Mouse (Mus musculus) layer of hippocampus, adult 11-12 months (tissue): Measurements from ENCODE around the gene Cpne6.

ENCODE experiments used
- DNase-seq: peaks from one replicate; pipeline ENCODE4 v3.0.0; 2022; ENCODE audit warnings: low spot score

Gene Cpne6

GRCm38 (mm10) chr14:55497449-55497821 lies 12.8 kb upstream of the Cpne6 start:
- DNase-seq: peak; percentile 85

GRCm38 (mm10) chr14:55505612-55506011 lies 4.6 kb upstream of the Cpne6 start:
- no peak for DNase-seq

GRCm38 (mm10) chr14:55507801-55508200 lies 2.4 kb upstream of the Cpne6 start:
- DNase-seq: no peak

DNA sequence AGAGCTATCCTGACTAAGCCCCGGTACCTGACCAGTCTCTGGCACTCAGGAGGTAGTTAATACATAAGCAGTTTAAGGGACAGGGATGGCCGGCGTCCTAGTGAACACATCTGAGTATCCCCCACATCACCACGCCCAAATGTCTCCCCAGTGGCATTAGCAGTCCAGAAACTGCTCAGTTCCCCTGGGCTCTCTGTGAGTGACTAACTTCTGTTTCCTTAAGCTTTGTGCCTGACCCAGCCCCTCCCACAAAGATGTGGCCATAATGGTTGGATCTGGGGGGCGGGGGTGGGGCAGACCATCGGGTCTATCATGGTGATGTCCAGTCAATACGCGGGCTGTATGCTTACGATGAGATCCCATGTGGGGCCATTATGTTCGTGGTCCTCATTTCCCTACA lies 705 bp upstream of the Cpne6 start:
- DNase-seq: no peak

- peak; percentile 74 for DNase-seq
These were observed 792 bp downstream of the Cpne6 start for GRCm38 (mm10) chr14:55511037-55511436.

GRCm38 (mm10) chr14:55513927-55514326 lies 3.7 kb downstream of the Cpne6 start:
- no peak for DNase-seq

GRCm38 (mm10) chr14:55515846-55516245 lies 5.6 kb downstream of the Cpne6 start:
- no peak for DNase-seq

DNA sequence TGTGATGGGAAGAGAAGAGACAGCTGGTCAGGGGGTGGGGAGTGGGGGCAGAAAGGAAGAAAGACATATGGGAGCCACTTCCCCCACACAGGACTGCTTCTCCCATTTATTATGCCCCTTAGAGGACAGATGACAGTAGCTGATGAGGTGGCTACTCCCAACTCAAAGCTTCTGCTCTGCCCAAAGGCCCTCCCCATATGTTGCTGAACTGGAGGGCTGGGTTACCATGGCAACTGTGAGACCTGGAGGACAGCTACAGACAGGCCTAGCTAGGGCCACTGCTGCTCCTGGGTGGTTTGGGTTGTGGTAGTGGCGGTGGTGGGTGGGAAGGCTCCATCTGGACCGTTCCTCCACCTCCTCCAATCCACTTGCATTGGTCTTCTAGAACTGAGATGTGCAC lies 8.7 kb downstream of the Cpne6 start:
- DNase-seq: peak; percentile 71

- DNase-seq: no peak
These were observed 9.4 kb downstream of the Cpne6 start for GRCm38 (mm10) chr14:55519604-55520003.

- DNase-seq: no peak
These were observed 10.5 kb downstream of the Cpne6 start for GRCm38 (mm10) chr14:55520451-55521361.

GRCm38 (mm10) chr14:55524062-55524461 lies 13.8 kb downstream of the Cpne6 start:
- DNase-seq: no peak

DNA sequence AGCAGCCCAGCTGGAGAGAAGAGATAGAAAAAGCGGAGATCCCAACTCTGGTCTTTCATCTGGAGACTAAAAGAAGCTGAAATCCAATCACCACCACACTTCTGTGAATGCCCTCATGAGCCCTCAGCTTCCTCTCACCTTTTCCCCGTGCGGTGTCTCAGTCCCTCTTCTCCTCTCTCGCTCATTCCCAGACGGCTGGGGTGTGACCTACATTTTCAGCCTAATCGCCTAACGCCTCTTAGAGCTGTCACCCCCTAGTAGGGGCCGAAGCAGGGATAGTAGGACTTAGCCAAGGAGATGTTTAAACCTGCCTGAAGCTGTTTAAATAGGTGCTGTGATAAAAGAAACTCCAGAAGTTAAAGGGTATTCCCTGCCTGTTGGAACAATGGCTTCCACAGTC lies 14.5 kb downstream of the Cpne6 start, which contains the start of gene Nrl:
TSS of gene Nrl (minus strand) at position 197 of the 400 bp plus-strand sequence.
- no peak for DNase-seq

GRCm38 (mm10) chr14:55526674-55527073 lies 16.4 kb downstream of the Cpne6 start:
- no peak for DNase-seq

GRCm38 (mm10) chr14:55527940-55528339 lies 17.7 kb downstream of the Cpne6 start:
- DNase-seq: no peak

DNA sequence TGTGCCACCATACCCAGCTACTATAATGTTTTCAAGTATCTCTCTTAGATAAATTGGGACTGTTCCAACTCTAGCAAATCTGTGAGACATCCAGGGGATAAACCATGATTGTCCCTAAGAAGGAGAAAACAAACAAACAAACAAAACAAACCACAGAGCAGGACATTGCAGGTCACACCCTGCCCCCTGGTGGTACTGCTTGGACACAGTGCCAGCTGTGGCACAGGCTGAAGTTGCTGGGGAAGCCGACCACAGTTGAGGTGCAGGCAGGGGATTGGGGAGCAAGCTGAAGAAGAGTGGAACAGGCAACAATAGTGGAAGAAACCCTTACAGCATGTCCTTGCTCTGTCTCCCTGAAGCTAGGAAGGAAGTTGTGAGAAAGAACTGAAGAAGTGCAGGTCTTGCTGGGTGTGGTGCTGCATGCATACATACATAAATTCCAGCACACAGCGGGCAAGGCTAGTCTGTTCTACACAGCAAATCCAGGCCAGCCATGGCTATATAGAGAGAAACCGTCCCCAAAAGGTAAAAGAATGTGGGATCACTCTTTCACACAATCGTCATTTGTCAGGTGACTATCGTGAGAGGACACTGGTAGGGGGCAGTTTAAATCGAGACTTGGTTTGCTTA lies 26.0 kb downstream of the Cpne6 start:
- DNase-seq: peak; percentile 55

- DNase-seq: peak; percentile 80
These were observed 30.0 kb downstream of the Cpne6 start, which contains the start of gene Pck2 for GRCm38 (mm10) chr14:55540067-55540786. TSS of gene Pck2 (plus strand) at chr14:55540266.

DNA sequence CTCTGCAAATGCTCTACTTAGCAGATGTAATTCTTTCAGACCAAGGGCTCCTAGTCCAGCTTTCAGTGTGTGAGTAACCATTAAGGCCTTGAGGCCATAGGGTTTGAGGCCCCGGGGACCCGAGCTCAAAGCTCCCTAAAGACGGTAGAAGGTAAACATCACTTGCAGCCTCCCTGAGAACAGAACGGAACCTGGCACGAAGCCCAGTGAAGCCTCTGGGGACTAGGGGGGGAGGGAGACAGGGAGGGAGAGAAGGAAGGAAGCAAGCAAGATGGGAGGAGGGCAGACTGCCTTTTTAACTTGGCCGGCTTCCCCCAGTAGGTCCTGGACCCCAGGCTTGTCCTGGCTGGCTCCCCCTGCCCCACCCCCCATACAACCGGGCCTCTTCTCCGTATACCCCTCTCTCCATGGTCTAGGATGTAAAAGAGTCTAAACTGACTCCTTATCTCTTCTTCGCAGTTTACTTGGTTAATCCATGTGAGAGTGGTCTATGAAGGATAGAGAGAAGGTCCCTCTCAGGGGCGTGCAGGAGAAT lies 30.6 kb downstream of the Cpne6 start:
- peak; percentile 73 for DNase-seq

GRCm38 (mm10) chr14:55542268-55542667 lies 32.0 kb downstream of the Cpne6 start:
- no peak for DNase-seq

- DNase-seq: no peak
These were observed 34.1 kb downstream of the Cpne6 start for GRCm38 (mm10) chr14:55544334-55544733.

DNA sequence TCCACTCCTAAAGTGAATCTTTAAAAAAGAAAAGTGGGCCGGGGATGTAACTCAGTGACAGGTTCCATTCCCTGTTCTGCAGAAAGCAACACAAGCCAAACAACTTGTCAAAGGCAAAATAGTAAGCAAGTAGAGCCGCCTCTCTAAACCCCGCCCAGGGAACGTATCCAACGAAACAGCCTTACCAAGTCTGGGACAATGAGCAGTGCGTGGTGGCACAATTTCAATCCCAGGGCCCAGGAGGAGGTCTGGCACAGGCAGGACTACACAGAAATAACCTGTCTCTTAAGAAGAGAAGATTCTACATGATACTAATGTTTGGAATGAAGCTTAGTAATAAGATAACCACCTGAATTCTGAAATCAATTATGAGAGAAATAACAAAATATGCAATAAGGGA lies 39.9 kb downstream of the Cpne6 start:
- DNase-seq: no peak

DNA sequence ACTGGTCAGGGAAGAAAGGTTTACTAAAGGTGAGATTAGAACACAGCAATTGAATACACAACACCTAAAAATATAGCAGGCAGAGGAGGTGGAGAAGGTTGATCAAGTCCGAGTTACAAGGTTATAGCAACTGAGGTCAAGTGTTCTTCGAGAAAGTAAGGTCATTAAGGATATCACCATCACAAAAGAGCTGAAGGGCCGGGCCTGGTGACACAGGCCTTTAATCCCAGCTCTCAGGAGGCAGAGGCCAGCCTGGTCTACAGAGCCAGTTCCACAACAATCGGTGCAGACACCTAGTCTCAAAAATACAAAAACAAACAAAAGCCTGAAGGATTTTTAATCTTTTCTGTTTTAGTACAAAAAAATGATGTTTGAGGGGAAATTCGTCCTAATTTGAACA lies 41.1 kb downstream of the Cpne6 start:
- no peak for DNase-seq

- DNase-seq: no peak
These were observed 41.5 kb downstream of the Cpne6 start for GRCm38 (mm10) chr14:55551794-55552193.
